Mouse (Mus musculus): ENCODE measurements around the gene Atp6v1g3.

DNA sequence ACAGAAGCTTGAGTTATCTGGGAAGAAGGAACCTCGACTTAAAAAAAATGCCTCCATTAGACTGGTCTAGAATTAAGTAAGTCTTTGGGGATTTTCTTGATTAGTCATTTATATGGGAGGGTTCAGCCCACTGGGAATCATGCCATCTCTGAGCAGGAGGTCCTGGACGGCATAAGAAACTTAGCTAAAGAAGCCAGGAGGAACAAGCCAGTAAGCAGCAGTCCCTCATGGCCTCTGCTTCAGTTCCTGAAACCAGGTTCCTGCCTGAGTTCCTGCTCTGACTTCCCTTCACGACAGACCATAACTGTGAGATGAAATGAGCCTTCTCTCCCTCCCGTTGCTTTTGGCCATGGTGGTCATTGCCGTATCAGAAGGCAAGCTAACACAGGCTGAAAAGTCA is 29.6 kb upstream of the Atp6v1g3 start:
- TF ChIP-seq GATA1 (IDR thresholded peaks at IDR 0.05; ENCODE audit: borderline replicate concordance, low read length) (no peak), FLI1 (IDR thresholded peaks at IDR 0.05; ENCODE audit: low read length) (no peak)
